ENCODE assay signal across 16 mouse cellular contexts in the genomic region with DNA sequence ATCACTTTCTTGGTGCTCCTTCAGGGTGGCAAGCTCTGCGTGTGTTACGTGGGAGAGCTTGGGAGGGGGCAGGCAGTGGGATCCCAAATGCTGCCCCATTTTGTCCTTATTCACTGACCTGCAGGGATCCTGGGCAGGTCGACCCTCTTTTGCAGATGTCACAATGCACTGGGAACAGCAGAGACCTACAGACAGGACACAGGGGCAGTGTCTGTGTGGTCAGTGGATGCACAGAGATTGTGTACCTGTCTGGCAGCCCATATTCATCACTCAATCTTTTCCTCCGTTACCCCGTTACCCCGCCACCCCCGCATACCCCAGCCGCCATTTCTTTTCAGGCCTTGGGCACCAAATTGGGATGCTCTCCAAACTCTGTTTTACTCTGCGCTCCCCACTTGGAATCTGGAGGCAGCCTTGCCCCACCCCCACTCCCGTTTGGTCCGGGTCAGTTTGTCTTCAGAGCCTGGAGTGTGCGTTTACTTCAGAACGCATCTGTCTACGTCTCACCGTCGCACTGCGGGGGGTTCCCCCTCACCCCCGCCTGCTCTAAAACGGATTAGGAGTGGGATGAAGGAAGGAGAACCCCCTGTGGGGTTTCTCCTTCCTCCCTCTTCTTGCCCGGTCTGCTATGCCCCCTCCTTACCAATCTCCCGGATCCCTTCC. TPM values are rescaled to one million over a fixed set of nuclear protein-coding genes. Genes with fewer than 3 reads are reported as not detected.
DNase-seq lines count a peak whose midpoint lies in the region; ATAC-seq and TF ChIP-seq lines count a peak whose summit lies in the region.
"Not testable (repeated sequence)": the region's sequence is repeated elsewhere in the genome, so short reads cannot be mapped to it uniquely, and the experiment has no call there.
"Had no signal": no experiment of that assay in that cellular context is flagged by ENCODE, and none has a peak within 500 bp of the region (broad histone marks: within the 10 kb centered on the region; RNA-seq: fewer than 3 reads in every experiment).

No protein-coding gene starts in this region.

- not testable (repeated sequence) for TF ChIP-seq POLR2A in limb, embryonic 14.5 days (IDR thresholded peaks at IDR 0.05; ENCODE audit: borderline replicate concordance, extremely low read depth, insufficient read depth, insufficient read length)

- not testable (repeated sequence) for H3K9me3 ChIP-seq in embryonic facial prominence, embryonic 11.5 days (replicated peaks; ENCODE audit: control insufficient read depth, low read length); hindbrain, embryonic 13.5 days; limb, embryonic 14.5 days (ENCODE audit: control insufficient read depth, low read length); midbrain, embryonic 16.5 days (replicated peaks; ENCODE audit: control insufficient read depth, low read length, poor library complexity, severe bottlenecking)

- not testable (repeated sequence) for ATAC-seq in embryonic facial prominence, embryonic 11.5 days (replicated peaks; ENCODE audit: insufficient number of reproducible peaks, low FRiP score, low TSS enrichment, low read depth)
- ATAC-seq in hindbrain, embryonic 13.5 days (ENCODE audit: low FRiP score), result peak; percentile 45
- 0 out of 2 replicates have a peak, but pooled peaks have one; percentile 41 for ATAC-seq in limb, embryonic 14.5 days (ENCODE audit: low FRiP score, low read depth)
- ATAC-seq in midbrain, embryonic 16.5 days, result peak; percentile 65

- TF ChIP-seq CTCF in layer of hippocampus, adult 2 months (conservative IDR thresholded peaks at IDR 0.05), result not testable (repeated sequence)

- peak overlapping the region; percentile 55 for H3K4me2 ChIP-seq in embryonic facial prominence, embryonic 11.5 days (ENCODE audit: low read depth, low read length)
- H3K4me2 ChIP-seq in hindbrain, embryonic 13.5 days, result peak overlapping the region; percentile 56
- H3K4me2 ChIP-seq in limb, embryonic 14.5 days (replicated peaks; ENCODE audit: low read depth, low read length, severe bottlenecking), result peak overlapping the region; percentile 47
- H3K4me2 ChIP-seq in midbrain, embryonic 16.5 days (ENCODE audit: low read length), result peak overlapping the region; percentile 56

- not testable (repeated sequence) for H3K27me3 ChIP-seq in embryonic facial prominence, embryonic 11.5 days (ENCODE audit: control insufficient read depth, insufficient read depth, low read length); hindbrain, embryonic 13.5 days; limb, embryonic 14.5 days (ENCODE audit: control insufficient read depth, insufficient read depth, low read length); midbrain, embryonic 16.5 days (ENCODE audit: control insufficient read depth, insufficient read depth, low read depth, low read length)

- peak overlapping the region; percentile 29 for H3K4me3 ChIP-seq in embryonic facial prominence, embryonic 11.5 days (ENCODE audit: low read depth, low read length)
- peak overlapping the region; percentile 46 for H3K4me3 ChIP-seq in hindbrain, embryonic 13.5 days
- peak overlapping the region; percentile 58 for H3K4me3 ChIP-seq in layer of hippocampus, adult 2 months
- H3K4me3 ChIP-seq in limb, embryonic 14.5 days (replicated peaks; ENCODE audit: low read length), result peak overlapping the region; percentile 31
- peak overlapping the region; percentile 49 for H3K4me3 ChIP-seq in midbrain, embryonic 16.5 days (ENCODE audit: low read depth, low read length)

- H3K4me1 ChIP-seq in embryonic facial prominence, embryonic 11.5 days (ENCODE audit: control insufficient read depth, insufficient read depth, low read length); hindbrain, embryonic 13.5 days (replicated peaks); limb, embryonic 14.5 days (ENCODE audit: control insufficient read depth, insufficient read depth, low read length); midbrain, embryonic 16.5 days (ENCODE audit: control insufficient read depth, insufficient read depth, low read length): not testable (repeated sequence)

- 26% methylated on average over 16 of the region's 21 CpGs for WGBS in embryonic facial prominence, embryonic 11.5 days
- 21% methylated on average over 20 of the region's 21 CpGs for WGBS in hindbrain, embryonic 13.5 days
- 29% methylated on average over 19 of the region's 21 CpGs for WGBS in limb, embryonic 14.5 days
- WGBS in midbrain, embryonic 16.5 days, result 18% methylated on average over 19 of the region's 21 CpGs

- not testable (repeated sequence) for H3K9ac ChIP-seq in embryonic facial prominence, embryonic 11.5 days (replicated peaks; ENCODE audit: low read length)
- peak overlapping the region; percentile 68 for H3K9ac ChIP-seq in hindbrain, embryonic 13.5 days
- peak overlapping the region; percentile 38 for H3K9ac ChIP-seq in limb, embryonic 14.5 days (ENCODE audit: low read depth, low read length, severe bottlenecking)
- H3K9ac ChIP-seq in midbrain, embryonic 16.5 days (ENCODE audit: low read depth, low read length), result peak overlapping the region; percentile 60

- not testable (repeated sequence) for H3K36me3 ChIP-seq in embryonic facial prominence, embryonic 11.5 days (replicated peaks; ENCODE audit: control insufficient read depth, insufficient read depth, low read depth, low read length); hindbrain, embryonic 13.5 days; limb, embryonic 14.5 days (ENCODE audit: control insufficient read depth, insufficient read depth, low read length); midbrain, embryonic 16.5 days (ENCODE audit: control insufficient read depth, insufficient read depth, low read length)

- not testable (repeated sequence) for H3K27ac ChIP-seq in embryonic facial prominence, embryonic 11.5 days (replicated peaks; ENCODE audit: low read depth, low read length); limb, embryonic 14.5 days (replicated peaks; ENCODE audit: low read depth, low read length)
- peak overlapping the region; percentile 23; the same call in 1 of the 2 replicates for H3K27ac ChIP-seq in hindbrain, embryonic 13.5 days
- H3K27ac ChIP-seq in layer of hippocampus, adult 2 months, result peak overlapping the region; percentile 90
- peak overlapping the region; percentile 26 for H3K27ac ChIP-seq in midbrain, embryonic 16.5 days (ENCODE audit: low read length)

- DNase-seq in cerebellum, adult 18-20 months, result peak; percentile 26 to 47
- DNase-seq in embryonic facial prominence, embryonic 11.5 days (ENCODE audit: low spot score), result peak; percentile 0
- peak; percentile 14 to 19 for DNase-seq in frontal cortex, postnatal 10 days (ENCODE audit: low spot score in 2 of 2)
- DNase-seq in layer of hippocampus, adult 2 months (ENCODE audit: low spot score in 2 of 2), result peak in 1 of 2 experiments; percentile 22
- not testable (repeated sequence) for DNase-seq in limb, embryonic 14.5 days (ENCODE audit: low spot score)
- peak; percentile 14 for DNase-seq in right cerebral cortex, postnatal 4 days

RNA-seq across cellular contexts. Expression of a gene that starts 0.6 kb away (rescaled TPM):
- polyA plus RNA-seq in embryonic facial prominence, embryonic 11.5 days (2014; fragmentation: Nextera tagmentation; extraction: Ambion mirVana), result 0.86 and 1.6 TPM in 2 replicates
- 28.1 and 29.9 TPM in 2 replicates for polyA plus RNA-seq in hindbrain, embryonic 13.5 days (2015; fragmentation: Nextera tagmentation; extraction: Ambion mirVana)
- total RNA-seq in layer of hippocampus, adult 2 months (2021), result 100 to 1,000 TPM in 1 of 2 experiments, 10 to 100 TPM in 1; 95.7 to 124 TPM
- polyA plus RNA-seq in limb, embryonic 14.5 days (2012; rRNA removed), result 6.0 and 15.0 TPM in 2 replicates
- 3.5 and 4.6 TPM in 2 replicates for polyA plus RNA-seq in limb, embryonic 14.5 days (2014; fragmentation: Nextera tagmentation; extraction: Ambion mirVana)
- 45.0 and 51.5 TPM in 2 replicates for polyA plus RNA-seq in midbrain, embryonic 16.5 days (2015; fragmentation: Nextera tagmentation; extraction: Ambion mirVana)
- total RNA-seq: heart, postnatal 25 days; liver, adult 2 months; neutrophil, adult 5-6 weeks had no signal
- polyA plus RNA-seq: CD4-positive, CD25-positive, alpha-beta regulatory T cell, adult 4 months; liver, adult 2 months; macrophage; spleen, adult 2 months had no signal

RNA-seq across cellular contexts. Expression of a gene that starts 32.5 kb away (rescaled TPM):
- 0.06 TPM in 1 of 2 replicates, not detected in the other for polyA plus RNA-seq in embryonic facial prominence, embryonic 11.5 days (2014; fragmentation: Nextera tagmentation; extraction: Ambion mirVana)
- not detected in 2 replicates for polyA plus RNA-seq in hindbrain, embryonic 13.5 days (2015; fragmentation: Nextera tagmentation; extraction: Ambion mirVana)
- total RNA-seq in layer of hippocampus, adult 2 months (2021), result not detected
- 0.03 TPM in 1 of 2 replicates, not detected in the other for polyA plus RNA-seq in limb, embryonic 14.5 days (2012; rRNA removed)
- polyA plus RNA-seq in limb, embryonic 14.5 days (2014; fragmentation: Nextera tagmentation; extraction: Ambion mirVana), result not detected in 2 replicates
- polyA plus RNA-seq in midbrain, embryonic 16.5 days (2015; fragmentation: Nextera tagmentation; extraction: Ambion mirVana), result not detected in 2 replicates
- total RNA-seq: adrenal gland, postnatal 4 days; gastrocnemius, postnatal 10 days; heart, postnatal 25 days; liver, adult 2 months; neutrophil, adult 5-6 weeks had no signal
- polyA plus RNA-seq: liver, adult 2 months; macrophage; spleen, adult 2 months had no signal
